Mouse (Mus musculus) liver, postnatal 0 days (tissue): ENCODE measurements at regions not wholly inside any gene's neighbourhood (a gene's known extent, or its start where the extent isn't known, plus 50 kb on each side); places are given as distances from the start of the nearest gene placed in this dataset.

Source experiments
- CTCF ChIP-seq: sonication (generic); IDR thresholded peaks from 2 replicates; pipeline ENCODE4 v1.5.1; 2016; ENCODE audit warnings: antibody characterized with exemption, low read depth
- EP300 ChIP-seq: IDR thresholded peaks from 2 replicates; pipeline ENCODE4 v1.6.1; 2016; ENCODE audit warnings: antibody characterized with exemption, low read depth, mild to moderate bottlenecking

GRCm38 (mm10) chr12:86827241-86827606, 57.4 kb downstream of the Irf2bpl start:
- TF ChIP-seq CTCF (no peak), EP300 (no peak)
